Mouse (Mus musculus) hematopoietic stem cell, adult 5-6 weeks (primary cell): ENCODE measurements at regions not wholly inside any gene's neighbourhood (a gene's known extent, or its start where the extent isn't known, plus 50 kb on each side); places are given as distances from the start of the nearest gene placed in this dataset.

Experiments used
- ATAC-seq, 2 experiments: fragments of 125-278 bp in 1 of 2; replicated peaks in 1 of 2; 2 replicates each; pipeline ENCODE4 v1.8.0; 2016 to 2017; ENCODE audit warnings: inconsistent platforms in 2 of 2, mild to moderate bottlenecking in 2 of 2, moderate number of reproducible peaks in 2 of 2, low read depth in 1 of 2, moderate TSS enrichment in 1 of 2; ENCODE audit not compliant: low FRiP score in 2 of 2, poor library complexity in 2 of 2, severe bottlenecking in 2 of 2, insufficient read depth in 1 of 2, low TSS enrichment in 1 of 2

DNA sequence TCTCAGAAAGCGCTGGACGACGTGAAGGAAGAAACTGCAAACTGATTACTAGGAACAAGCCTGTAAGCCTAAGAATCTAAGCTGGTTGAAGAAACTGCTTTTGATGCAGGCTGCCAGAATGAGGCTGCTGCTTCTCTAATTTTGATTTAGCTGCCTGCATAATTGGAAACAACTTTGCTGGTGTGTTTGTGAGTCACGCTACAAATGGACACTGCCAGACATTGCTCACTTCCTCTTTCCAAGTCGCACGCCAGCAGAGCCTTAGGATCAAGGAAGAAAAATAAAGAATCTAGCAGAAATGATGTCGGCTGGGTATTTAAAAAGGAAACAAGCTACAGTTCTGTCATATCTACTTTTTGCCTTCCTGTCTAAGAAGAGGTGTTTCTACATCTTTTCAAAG is 81.0 kb downstream of the A730046J19Rik start:
- ATAC-seq, result 0 out of 4 replicates have a peak, but pooled peaks of 1 of the 2 experiments have one; percentile 29

DNA sequence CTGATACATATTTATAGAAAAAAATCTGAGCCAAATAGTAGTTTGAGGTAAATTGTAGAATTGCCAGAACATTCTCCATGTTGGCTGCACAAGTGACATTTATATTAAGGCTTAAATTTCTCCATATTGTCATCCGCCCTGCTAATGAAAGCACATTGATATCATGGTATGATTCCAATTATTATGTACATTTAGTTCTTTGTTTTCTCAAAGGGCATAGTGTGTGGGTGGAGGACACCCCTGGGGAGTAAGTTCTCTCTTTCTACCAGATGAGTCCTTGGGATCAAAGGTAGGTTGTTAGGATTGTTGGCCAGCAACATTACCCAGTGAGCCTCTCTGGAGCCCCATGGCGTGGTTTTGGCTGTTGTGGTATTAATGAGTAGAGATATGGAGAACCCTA is 51.7 kb upstream of the Alg13 start:
- ATAC-seq, result no peak
